Mouse (Mus musculus) MEL (cell line): ENCODE data around the gene Usf1. TPM values are rescaled to one million over a fixed set of nuclear protein-coding genes. Genes with fewer than 3 reads are reported as not detected.

Experiments used
- DNase-seq: peaks from one replicate; pipeline ENCODE4 v3.0.0; 2011; ENCODE audit warnings: low read depth, low spot score
- H3K27ac ChIP-seq: 2 replicates; pipeline ENCODE4 v1.5.1; 2012; ENCODE audit warnings: low read depth, mild to moderate bottlenecking, control low read depth, low read length, moderate library complexity; ENCODE audit not compliant: control insufficient read depth
- H3K27me3 ChIP-seq, 2 experiments: fragments of 150-350 bp in 1 of 2; sonication (generic) in 1 of 2; 2 replicates each; pipeline ENCODE4 v1.6.1; 2012; ENCODE audit warnings: low read length in 2 of 2, mild to moderate bottlenecking in 2 of 2, improper control_type of control experiment in 1 of 2, moderate library complexity in 1 of 2; ENCODE audit not compliant: insufficient read depth in 2 of 2, control insufficient read depth in 1 of 2
- H3K36me3 ChIP-seq, 2 experiments: 2 replicates each; pipeline ENCODE4 v1.6.1; 2012 to 2014; ENCODE audit warnings: low read length in 2 of 2, improper control_type of control experiment in 1 of 2, inconsistent platforms in 1 of 2, mild to moderate bottlenecking in 1 of 2; ENCODE audit not compliant: insufficient read depth in 2 of 2, control insufficient read depth in 1 of 2
- H3K4me1 ChIP-seq, 2 experiments: fragments of 150-350 bp in 1 of 2; sonication (generic) in 1 of 2; 2 replicates each; pipeline ENCODE4 v1.6.1; 2012; ENCODE audit warnings: low read length in 2 of 2, improper control_type of control experiment in 1 of 2, mild to moderate bottlenecking in 1 of 2; ENCODE audit not compliant: insufficient read depth in 2 of 2, control insufficient read depth in 1 of 2
- H3K4me3 ChIP-seq, 2 experiments: fragments of 150-350 bp in 1 of 2; sonication (generic) in 1 of 2; 2 replicates each; pipeline ENCODE4 v1.5.1; 2012; ENCODE audit warnings: low read depth in 2 of 2, low read length in 2 of 2, mild to moderate bottlenecking in 2 of 2, moderate library complexity in 2 of 2, control low read depth in 1 of 2, improper control_type of control experiment in 1 of 2; ENCODE audit not compliant: control insufficient read depth in 1 of 2, insufficient read depth in 1 of 2
- H3K79me2 ChIP-seq: 2 replicates; pipeline ENCODE4 v1.6.1; 2012; ENCODE audit warnings: mild to moderate bottlenecking, low read length, moderate library complexity; ENCODE audit not compliant: control insufficient read depth, poor library complexity, insufficient read depth
- H3K9ac ChIP-seq: 2 replicates; pipeline ENCODE4 v1.6.1; 2012; ENCODE audit warnings: low read depth, mild to moderate bottlenecking, control low read depth, low read length, moderate library complexity; ENCODE audit not compliant: control insufficient read depth, poor library complexity, severe bottlenecking
- H3K9me3 ChIP-seq: fragments of 150-350 bp; sonication (generic); replicated peaks from 2 replicates; pipeline ENCODE4 v1.6.1; 2012; ENCODE audit warnings: mild to moderate bottlenecking, low read length, improper control_type of control experiment, moderate library complexity; ENCODE audit not compliant: insufficient read depth
- CHD2 ChIP-seq: IDR thresholded peaks from 2 replicates; pipeline ENCODE4 v1.6.1; 2011; ENCODE audit warnings: low read length, improper control_type of control experiment
- ELF1 ChIP-seq: IDR thresholded peaks from 2 replicates; pipeline ENCODE4 v1.6.1; 2014; ENCODE audit warnings: low read depth, mild to moderate bottlenecking, inconsistent platforms, low read length, improper control_type of control experiment, moderate library complexity
- EP300 ChIP-seq, 2 experiments: IDR thresholded peaks; 2 replicates each; pipeline ENCODE4 v1.6.1; 2011; ENCODE audit warnings: improper control_type of control experiment in 2 of 2, low read length in 2 of 2, low read depth in 1 of 2, mild to moderate bottlenecking in 1 of 2
- ETS1 ChIP-seq: IDR thresholded peaks from 2 replicates; pipeline ENCODE4 v1.6.1; 2012; ENCODE audit warnings: low read depth, mild to moderate bottlenecking, inconsistent platforms, low read length, improper control_type of control experiment, moderate library complexity
- HCFC1 ChIP-seq: IDR thresholded peaks from 2 replicates; pipeline ENCODE4 v1.6.1; 2012; ENCODE audit warnings: low read depth, mild to moderate bottlenecking, inconsistent platforms, low read length, improper control_type of control experiment, moderate library complexity
- MYC ChIP-seq: IDR thresholded peaks from 2 replicates; pipeline ENCODE4 v1.6.1; 2011; ENCODE audit warnings: low read depth, mild to moderate bottlenecking, low read length, improper control_type of control experiment, moderate library complexity
- POLR2AphosphoS5 ChIP-seq: IDR thresholded peaks from 2 replicates; pipeline ENCODE4 v1.6.1; 2012; ENCODE audit warnings: low read depth, borderline replicate concordance, mild to moderate bottlenecking, inconsistent platforms, low read length, moderate library complexity, mixed read lengths
- RCOR1 ChIP-seq: IDR thresholded peaks from 2 replicates; pipeline ENCODE4 v1.6.1; 2012; ENCODE audit warnings: low read depth, mild to moderate bottlenecking, inconsistent platforms, low read length, improper control_type of control experiment
- TBP ChIP-seq: IDR thresholded peaks from 2 replicates; pipeline ENCODE4 v1.8.0; 2011; ENCODE audit warnings: low read depth, low read length, improper control_type of control experiment
- ZMIZ1 ChIP-seq: IDR thresholded peaks from 2 replicates; pipeline ENCODE4 v1.6.1; 2012; ENCODE audit warnings: low read depth, mild to moderate bottlenecking, inconsistent platforms, low read length, improper control_type of control experiment, moderate library complexity
- ZNF384 ChIP-seq: IDR thresholded peaks from 2 replicates; pipeline ENCODE4 v1.6.1; 2012; ENCODE audit warnings: low read depth, mild to moderate bottlenecking, inconsistent platforms, low read length, improper control_type of control experiment
- polyA plus RNA-seq, 2 experiments: library from polyadenylated mRNA; stranded (reverse) in 1 of 2; unstranded in 1 of 2; fragments of >175 nt in 1 of 2; fragments of >200 nt in 1 of 2; gene quantifications; 2 replicates each; pipeline versions ENCODE4 v1.2.1 to v1.2.4; 2012; ENCODE audit warnings: low replicate concordance in 2 of 2, low read depth in 1 of 2; ENCODE audit not compliant: insufficient read length in 2 of 2, insufficient read depth in 1 of 2, missing spikeins in 1 of 2
- total RNA-seq: library from RNA; depleted of rRNA; stranded (reverse); fragments of 300-350 nt; gene quantifications from 2 replicates; pipeline ENCODE4 v1.2.3, GENCODE M21; 2012; rRNA removed

Usf1 gene
- total and polyA plus RNA-seq, 3 experiments: 55.0 to 56.0 TPM; not detected in 1

- H3K9ac ChIP-seq: no peak overlapping the region
- peaks cover 0 to 6% of the 10 kb centered on the region in 2 experiments; a peak in 2 of 4 replicates for H3K36me3 ChIP-seq
- TF ChIP-seq ELF1 (no peak), CHD2 (no peak)
- TF ChIP-seq, all 39 proteins: peak for 0
- Histone ChIP-seq H3K9me3 (no peaks in the 10 kb centered on the region), H3K4me3 (no peak overlapping the region), H3K4me1 (peaks cover 3 to 7% of the 10 kb centered on the region in 2 experiments; a peak in 3 of 4 replicates), H3K27me3 (peaks cover 0 to 1% of the 10 kb centered on the region in 2 experiments; a peak in 1 of 4 replicates), H3K27ac (no peak overlapping the region), H3K79me2 (no peaks in the 10 kb centered on the region)
- no peak for DNase-seq
These were observed 52.0 kb downstream of the Usf1 start for GRCm38 (mm10) chr1:171463133-171463532.

GRCm38 (mm10) chr1:171465749-171466412 is 54.8 kb downstream of the Usf1 start:
- Histone ChIP-seq H3K27ac (peak overlapping the region; percentile 23; the same call in 1 of the 2 replicates), H3K9me3 (no peaks in the 10 kb centered on the region), H3K27me3 (peaks cover 0 to 1% of the 10 kb centered on the region in 2 experiments; a peak in 1 of 4 replicates), H3K36me3 (peaks cover 0 to 16% of the 10 kb centered on the region in 2 experiments; a peak in 2 of 4 replicates), H3K9ac (no peak overlapping the region), H3K4me3 (0 out of 4 replicates have a peak overlapping the region, but pooled peaks of 1 of the 2 experiments have one; percentile 21), H3K4me1 (peaks cover 11 to 15% of the 10 kb centered on the region in 2 experiments), H3K79me2 (no peaks in the 10 kb centered on the region)
- TF ChIP-seq POLR2AphosphoS5 (no peak), ZMIZ1 (no peak), RCOR1 (peak; percentile 26; the same call in 1 of the 2 replicates), ETS1 (no peak), MYC (no peak), TBP (peak; percentile 71), ZNF384 (peak; percentile 68)
- DNase-seq: peak; percentile 44

GRCm38 (mm10) chr1:171466565-171466964 is 55.5 kb downstream of the Usf1 start:
- peaks cover 0 to 1% of the 10 kb centered on the region in 2 experiments; a peak in 1 of 4 replicates for H3K27me3 ChIP-seq
- H3K36me3 ChIP-seq: peaks cover 0 to 16% of the 10 kb centered on the region in 2 experiments; a peak in 2 of 4 replicates
- H3K9ac ChIP-seq: 0 out of 2 replicates have a peak overlapping the region, but pooled peaks have one; percentile 2
- peak overlapping the region; percentile 9 to 35; a peak in 3 of 4 replicates for H3K4me3 ChIP-seq
- no peaks in the 10 kb centered on the region for H3K9me3 ChIP-seq
- TF ChIP-seq ZNF384 (peak; percentile 10; the same call in 1 of the 2 replicates), HCFC1 (peak; percentile 47; the same call in 1 of the 2 replicates), EP300 (IDR thresholded peaks at IDR 0.05; ENCODE audit: low read depth in 1 of 2, low read length in 2 of 2) (no peak)
- H3K79me2 ChIP-seq: no peaks in the 10 kb centered on the region
- no peak overlapping the region; the same call in 1 of the 2 replicates for H3K27ac ChIP-seq
- peaks cover 11 to 21% of the 10 kb centered on the region in 2 experiments for H3K4me1 ChIP-seq
- DNase-seq: peak; percentile 63

Other genes starting within 250 kb of the Usf1 start
- not detected in 2 replicates for gene Pcp4l1, start 215.0 kb upstream of the Usf1 start, total RNA-seq
- not detected for gene Pcp4l1, start 215.0 kb upstream of the Usf1 start, polyA plus RNA-seq
- 1.4 and 1.7 TPM in 2 replicates for gene Nr1i3, start 197.3 kb upstream of the Usf1 start, total RNA-seq
- gene Nr1i3, start 197.3 kb upstream of the Usf1 start, polyA plus RNA-seq: under 1 TPM in 1 of 2 experiments, not detected in 1; 0.24 TPM
- 38.0 and 40.7 TPM in 2 replicates for gene Tomm40l, start 188.8 kb upstream of the Usf1 start, total RNA-seq
- 10 to 100 TPM in 1 of 2 experiments, not detected in 1; 43.4 TPM for gene Tomm40l, start 188.8 kb upstream of the Usf1 start, polyA plus RNA-seq
- gene Apoa2, start 186.3 kb upstream of the Usf1 start, total RNA-seq: not detected in 2 replicates
- under 1 TPM in 1 of 2 experiments, not detected in 1; 0.15 TPM for gene Apoa2, start 186.3 kb upstream of the Usf1 start, polyA plus RNA-seq
- 0.36 and 0.62 TPM in 2 replicates for gene Fcer1g, start 176.9 kb upstream of the Usf1 start, total RNA-seq
- gene Fcer1g, start 176.9 kb upstream of the Usf1 start, polyA plus RNA-seq: 1 to 10 TPM in 1 of 2 experiments, not detected in 1; 1.1 TPM
- not detected in 2 replicates for gene Adamts4, start 160.9 kb upstream of the Usf1 start, total RNA-seq
- gene Adamts4, start 160.9 kb upstream of the Usf1 start, polyA plus RNA-seq: under 1 TPM in 1 of 2 experiments, not detected in 1; 0.03 TPM
- 164 and 169 TPM in 2 replicates for gene Ndufs2, start 159.9 kb upstream of the Usf1 start, total RNA-seq
- gene Ndufs2, start 159.9 kb upstream of the Usf1 start, polyA plus RNA-seq: 100 to 1,000 TPM; 292 to 415 TPM
- 16.5 and 16.8 TPM in 2 replicates for gene B4galt3, start 141.0 kb upstream of the Usf1 start, total RNA-seq
- gene B4galt3, start 141.0 kb upstream of the Usf1 start, polyA plus RNA-seq: 10 to 100 TPM in 1 of 2 experiments, not detected in 1; 33.1 TPM
- 21.5 and 27.0 TPM in 2 replicates for gene Ppox, start 130.1 kb upstream of the Usf1 start, total RNA-seq
- gene Ppox, start 130.1 kb upstream of the Usf1 start, polyA plus RNA-seq: 10 to 100 TPM in 1 of 2 experiments, not detected in 1; 63.6 TPM
- 10.0 and 11.3 TPM in 2 replicates for gene Usp21, start 123.3 kb upstream of the Usf1 start, total RNA-seq
- 10 to 100 TPM in 1 of 2 experiments, not detected in 1; 66.4 TPM for gene Usp21, start 123.3 kb upstream of the Usf1 start, polyA plus RNA-seq
- 100 and 101 TPM in 2 replicates for gene Ufc1, start 116.3 kb upstream of the Usf1 start, total RNA-seq
- gene Ufc1, start 116.3 kb upstream of the Usf1 start, polyA plus RNA-seq: 100 to 1,000 TPM in 1 of 2 experiments, 10 to 100 TPM in 1; 71.0 to 408 TPM
- 24.9 and 28.7 TPM in 2 replicates for gene Dedd, start 82.2 kb upstream of the Usf1 start, total RNA-seq
- 10 to 100 TPM in 1 of 2 experiments, not detected in 1; 44.9 TPM for gene Dedd, start 82.2 kb upstream of the Usf1 start, polyA plus RNA-seq
- gene Nit1, start 65.7 kb upstream of the Usf1 start, total RNA-seq: 17.9 and 20.0 TPM in 2 replicates
- gene Nit1, start 65.7 kb upstream of the Usf1 start, polyA plus RNA-seq: 10 to 100 TPM in 1 of 2 experiments, not detected in 1; 26.3 TPM
- gene Pfdn2, start 65.6 kb upstream of the Usf1 start, total RNA-seq: 33.8 and 36.2 TPM in 2 replicates
- 100 to 1,000 TPM in 1 of 2 experiments, not detected in 1; 329 TPM for gene Pfdn2, start 65.6 kb upstream of the Usf1 start, polyA plus RNA-seq
- gene Klhdc9, start 50.5 kb upstream of the Usf1 start, total RNA-seq: 0.08 and 0.10 TPM in 2 replicates
- gene Klhdc9, start 50.5 kb upstream of the Usf1 start, polyA plus RNA-seq: not detected
- gene Nectin4, start 41.2 kb upstream of the Usf1 start, total RNA-seq: 0.04 TPM in 1 of 2 replicates, not detected in the other
- gene Nectin4, start 41.2 kb upstream of the Usf1 start, polyA plus RNA-seq: under 1 TPM in 1 of 2 experiments, not detected in 1; 0.15 TPM
- 31.0 and 31.5 TPM in 2 replicates for gene Arhgap30, start 22.4 kb upstream of the Usf1 start, total RNA-seq
- 10 to 100 TPM in 1 of 2 experiments, not detected in 1; 41.2 TPM for gene Arhgap30, start 22.4 kb upstream of the Usf1 start, polyA plus RNA-seq
- gene Tstd1, start 7.6 kb downstream of the Usf1 start, total RNA-seq: 0.49 and 0.50 TPM in 2 replicates
- 1 to 10 TPM in 1 of 2 experiments, not detected in 1; 1.4 TPM for gene Tstd1, start 7.6 kb downstream of the Usf1 start, polyA plus RNA-seq
- gene F11r, start 26.2 kb downstream of the Usf1 start, total RNA-seq: 0.31 and 0.42 TPM in 2 replicates
- gene F11r, start 26.2 kb downstream of the Usf1 start, polyA plus RNA-seq: 1 to 10 TPM in 1 of 2 experiments, not detected in 1; 1.8 TPM
- 4.6 and 5.5 TPM in 2 replicates for gene Alyref2, start 92.2 kb downstream of the Usf1 start, total RNA-seq
- 1 to 10 TPM in 1 of 2 experiments, not detected in 1; 8.8 TPM for gene Alyref2, start 92.2 kb downstream of the Usf1 start, polyA plus RNA-seq
- not detected in 2 replicates for gene Itln1, start 124.0 kb downstream of the Usf1 start, total RNA-seq
- gene Itln1, start 124.0 kb downstream of the Usf1 start, polyA plus RNA-seq: not detected
- not detected in 2 replicates for gene Cd244a, start 147.9 kb downstream of the Usf1 start, total RNA-seq
- gene Cd244a, start 147.9 kb downstream of the Usf1 start, polyA plus RNA-seq: not detected
- not detected in 2 replicates for gene Ly9, start 196.1 kb downstream of the Usf1 start, total RNA-seq
- under 1 TPM in 1 of 2 experiments, not detected in 1; 0.25 TPM for gene Ly9, start 196.1 kb downstream of the Usf1 start, polyA plus RNA-seq
- gene Slamf7, start 241.7 kb downstream of the Usf1 start, total RNA-seq: not detected in 2 replicates
- not detected for gene Slamf7, start 241.7 kb downstream of the Usf1 start, polyA plus RNA-seq